Mouse (Mus musculus) kidney, adult 2 months (tissue): ENCODE results near the gene Stn1.

ENCODE experiments used
- CTCF ChIP-seq: fragments of 200-500 bp; conservative IDR thresholded peaks from 2 replicates; pipeline ENCODE4 v1.5.1; 2011; ENCODE audit warnings: low read depth, mild to moderate bottlenecking, control low read depth, low read length, moderate library complexity, mixed read lengths; ENCODE audit not compliant: insufficient read depth, insufficient read length
- POLR2A ChIP-seq: fragments of 200-500 bp; IDR thresholded peaks from one replicate; pipeline ENCODE4 v1.6.1; 2011; ENCODE audit warnings: low read depth, low read length, control low read depth

- TF ChIP-seq CTCF: no peak
- TF ChIP-seq POLR2A: no peak
Measured at GRCm38 (mm10) chr19:47573718-47574117, 36.4 kb upstream of the Stn1 start.
